Mouse (Mus musculus) spleen, adult 2 months (tissue): Measurements from ENCODE around the gene Mcm5. TPM values are rescaled to one million over a fixed set of nuclear protein-coding genes. Genes with fewer than 3 reads are reported as not detected.

ENCODE experiments used
- DNase-seq, 2 experiments: peaks; one replicate each; pipeline versions ENCODE4 v3.0.0 to v3.0.0-alpha.2; 2012 to 2021; ENCODE audit warnings: low spot score in 2 of 2, low read depth in 1 of 2
- H3K27ac ChIP-seq: fragments of 200-500 bp; 2 replicates; pipeline ENCODE4 v1.5.1; 2012; ENCODE audit warnings: low read length, inconsistent platforms; ENCODE audit not compliant: insufficient read depth
- H3K27me3 ChIP-seq: fragments of 200-500 bp; 2 replicates; pipeline ENCODE4 v1.6.1; 2012; ENCODE audit warnings: mild to moderate bottlenecking, moderate library complexity, low read length, inconsistent platforms; ENCODE audit not compliant: control insufficient read depth, insufficient read depth
- H3K36me3 ChIP-seq: fragments of 200-500 bp; 2 replicates; pipeline ENCODE4 v1.6.1; 2012; ENCODE audit warnings: mild to moderate bottlenecking, low read length, inconsistent platforms; ENCODE audit not compliant: control insufficient read depth, insufficient read depth
- H3K4me1 ChIP-seq: fragments of 200-500 bp; 2 replicates; pipeline ENCODE4 v1.6.1; 2011; ENCODE audit warnings: inconsistent platforms; ENCODE audit not compliant: control insufficient read depth, insufficient read depth, insufficient read length
- H3K4me3 ChIP-seq: fragments of 200-500 bp; 2 replicates; pipeline ENCODE4 v1.5.1; 2011; ENCODE audit warnings: mild to moderate bottlenecking, inconsistent platforms; ENCODE audit not compliant: insufficient read depth, insufficient read length; ENCODE audit errors: extremely low read depth
- CTCF ChIP-seq: fragments of 200-500 bp; IDR thresholded peaks from 2 replicates; pipeline ENCODE4 v1.5.1; 2011; ENCODE audit warnings: mild to moderate bottlenecking, inconsistent platforms; ENCODE audit not compliant: insufficient read depth, insufficient read length, insufficient replicate concordance; ENCODE audit errors: extremely low read depth
- POLR2A ChIP-seq: fragments of 200-500 bp; IDR thresholded peaks from 2 replicates; pipeline ENCODE4 v1.6.1; 2011; ENCODE audit warnings: low read depth, low read length, inconsistent platforms
- whole genome bisulfite sequencing: fragments of 180-500 bp; shearing (Covaris S2); methylation state at CpG from one replicate; pipeline ENCODE4 v1.1.7; 2018; 5-methylcytosine and 5-hydroxymethylcytosine counted together
- polyA plus RNA-seq: library from polyadenylated mRNA; depleted of rRNA; stranded (reverse); fragments of >200 nt; gene quantifications from 2 replicates; pipeline ENCODE4 v1.2.3, GENCODE M21; 2012

Mcm5 gene
- polyA plus RNA-seq, 1 experiment: 34.8 TPM

- 73% methylated on average over 2 of the region's 2 CpGs for WGBS
- TF ChIP-seq POLR2A (no peak), CTCF (no peak)
- peaks cover 37% of the 10 kb centered on the region for H3K36me3 ChIP-seq
Measured at GRCm38 (mm10) chr8:75119287-75119686, 9.9 kb downstream of the Mcm5 start.

DNA sequence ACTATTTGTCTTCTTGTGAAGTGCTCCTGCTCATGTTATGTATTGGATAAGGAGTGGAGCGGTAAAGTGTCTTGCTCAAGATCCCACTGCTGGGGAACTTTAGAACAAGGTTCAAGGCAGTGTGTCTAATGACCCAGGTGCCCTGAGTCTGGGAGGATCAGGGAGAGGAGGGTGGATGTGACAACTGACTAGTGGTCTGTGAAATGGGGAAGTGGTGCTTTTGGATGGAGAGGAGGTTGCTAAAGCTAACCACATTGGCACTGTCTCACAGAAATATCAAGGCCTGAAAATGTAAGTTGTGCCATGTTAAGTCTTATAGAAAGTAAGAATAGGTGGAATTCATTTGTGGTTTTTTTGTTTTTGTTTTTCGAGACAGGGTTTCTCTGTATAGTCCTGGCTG lies 10.4 kb downstream of the Mcm5 start:
- peaks cover 37% of the 10 kb centered on the region for H3K36me3 ChIP-seq

More at GRCm38 (mm10) chr8:75119287-75119686, 9.9 kb downstream of the Mcm5 start:
- DNase-seq: no peak
- H3K27me3 ChIP-seq: no peaks in the 10 kb centered on the region
- no peak overlapping the region for H3K27ac ChIP-seq
- no peaks in the 10 kb centered on the region for H3K4me1 ChIP-seq
- H3K4me3 ChIP-seq: no peak overlapping the region

GRCm38 (mm10) chr8:75127406-75127805 lies 18.0 kb downstream of the Mcm5 start:
- Histone ChIP-seq H3K4me1 (no peaks in the 10 kb centered on the region), H3K27ac (no peak overlapping the region), H3K36me3 (peaks cover 18% of the 10 kb centered on the region), H3K27me3 (no peaks in the 10 kb centered on the region), H3K4me3 (no peak overlapping the region)
- TF ChIP-seq CTCF: no peak
- no peak for TF ChIP-seq POLR2A
- WGBS: 94% methylated on average over 1 of the region's 1 CpGs
- no peak for DNase-seq

More for the DNA sequence above, 10.4 kb downstream of the Mcm5 start:
- no peak for DNase-seq
- no peak for TF ChIP-seq CTCF
- TF ChIP-seq POLR2A: no peak
- no peak overlapping the region for H3K27ac ChIP-seq
- H3K4me3 ChIP-seq: no peak overlapping the region
- H3K27me3 ChIP-seq: no peaks in the 10 kb centered on the region
- no peaks in the 10 kb centered on the region for H3K4me1 ChIP-seq
- WGBS: 55% methylated on average over 2 of the region's 2 CpGs

- TF ChIP-seq CTCF (peak; percentile 53; the same call in 1 of the 2 replicates), POLR2A (no peak)
- DNase-seq: peak; percentile 17 to 25
- peaks cover under 1% of the 10 kb centered on the region for H3K36me3 ChIP-seq
- H3K4me3 ChIP-seq: no peak overlapping the region
- no peaks in the 10 kb centered on the region for H3K27me3 ChIP-seq
- no peaks in the 10 kb centered on the region for H3K4me1 ChIP-seq
- no peak overlapping the region for H3K27ac ChIP-seq
- WGBS: 15% methylated on average over 3 of the region's 3 CpGs
Measured at GRCm38 (mm10) chr8:75132485-75132884, 23.1 kb downstream of the Mcm5 start.

GRCm38 (mm10) chr8:75133399-75133798 lies 24.0 kb downstream of the Mcm5 start:
- H3K27ac ChIP-seq: no peak overlapping the region
- no peaks in the 10 kb centered on the region for H3K27me3 ChIP-seq
- 95% methylated on average over 2 of the region's 2 CpGs for WGBS
- TF ChIP-seq POLR2A (no peak), CTCF (no peak)
- H3K36me3 ChIP-seq: no peaks in the 10 kb centered on the region; the same call in 1 of the 2 replicates
- H3K4me3 ChIP-seq: no peak overlapping the region
- no peaks in the 10 kb centered on the region for H3K4me1 ChIP-seq
- DNase-seq: no peak

DNA sequence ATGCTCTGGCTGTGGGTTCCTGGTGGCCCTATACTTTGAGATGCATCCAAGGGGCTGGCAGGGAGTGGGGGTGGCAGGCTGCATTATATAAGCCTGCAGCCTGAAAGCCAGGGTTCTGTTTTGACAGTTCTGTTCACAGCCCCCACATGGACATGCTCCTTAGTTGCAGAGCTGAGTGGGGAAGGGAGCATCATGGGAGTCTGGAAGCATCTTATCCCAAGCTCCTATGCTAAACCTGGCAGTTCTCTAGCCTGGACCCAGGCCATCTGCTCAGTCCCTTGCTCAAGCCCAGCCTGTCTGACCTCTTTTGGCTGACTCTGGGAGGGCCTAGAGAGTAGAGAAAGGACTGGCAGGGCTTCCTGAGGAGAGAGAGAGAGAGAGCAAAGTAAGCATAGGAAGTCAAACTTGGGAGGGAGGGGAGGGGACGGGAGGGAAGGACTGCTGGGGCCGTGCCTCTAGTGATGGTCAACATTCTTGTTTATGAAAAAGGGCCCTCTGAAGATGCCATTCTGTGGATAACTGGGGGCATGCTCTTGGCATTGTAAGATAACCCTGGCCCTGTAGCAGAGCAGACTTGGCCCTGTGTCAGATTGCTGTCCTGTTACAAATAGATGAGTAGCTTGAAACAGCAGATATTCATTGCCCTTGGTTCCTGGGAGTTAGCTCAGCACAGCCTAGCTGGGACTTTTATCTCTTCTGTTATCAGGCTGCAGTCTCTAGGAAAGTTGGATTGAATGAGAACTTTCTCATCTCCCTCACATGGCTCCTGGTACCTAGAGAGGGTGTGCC lies 25.4 kb downstream of the Mcm5 start:
- no peak for DNase-seq
- 74% methylated on average over 2 of the region's 2 CpGs for WGBS
- no peak for TF ChIP-seq CTCF
- no peak for TF ChIP-seq POLR2A
- no peaks in the 10 kb centered on the region for H3K27me3 ChIP-seq
- no peaks in the 10 kb centered on the region for H3K36me3 ChIP-seq
- no peak overlapping the region for H3K4me3 ChIP-seq
- no peaks in the 10 kb centered on the region for H3K4me1 ChIP-seq
- H3K27ac ChIP-seq: no peak overlapping the region

- H3K4me3 ChIP-seq: no peak overlapping the region
- no peak overlapping the region for H3K27ac ChIP-seq
- TF ChIP-seq CTCF: no peak
- TF ChIP-seq POLR2A: no peak
- no peak for DNase-seq
- no peaks in the 10 kb centered on the region for H3K27me3 ChIP-seq
- no peaks in the 10 kb centered on the region for H3K4me1 ChIP-seq
- WGBS: 44% methylated on average over 1 of the region's 1 CpGs
- no peaks in the 10 kb centered on the region for H3K36me3 ChIP-seq
Measured at GRCm38 (mm10) chr8:75135756-75136155, 26.4 kb downstream of the Mcm5 start.
